Mouse (Mus musculus): ENCODE measurements at regions not wholly inside any gene's neighbourhood (a gene's known extent, or its start where the extent isn't known, plus 50 kb on each side); places are given as distances from the start of the nearest gene placed in this dataset.

- no peak for DNase-seq
These were observed 171.0 kb downstream of the Rab11fip4 start for GRCm38 (mm10) chr11:79762027-79762426.

- DNase-seq = no peak
These were observed 169.5 kb downstream of the Rab11fip4 start for GRCm38 (mm10) chr11:79760533-79760932.

GRCm38 (mm10) chr11:79758281-79758680 is 167.3 kb downstream of the Rab11fip4 start:
- DNase-seq = no peak

GRCm38 (mm10) chr11:79757513-79758071 is 166.6 kb downstream of the Rab11fip4 start:
- DNase-seq = no peak

- DNase-seq = no peak
These were observed 165.4 kb downstream of the Rab11fip4 start for GRCm38 (mm10) chr11:79756305-79756846.

GRCm38 (mm10) chr11:79753491-79753890 is 162.5 kb downstream of the Rab11fip4 start:
- no peak for DNase-seq

GRCm38 (mm10) chr11:79752717-79753480 is 161.9 kb downstream of the Rab11fip4 start:
- no peak for DNase-seq

- DNase-seq = peak; percentile 65 to 76
These were observed 161.0 kb downstream of the Rab11fip4 start for GRCm38 (mm10) chr11:79751751-79752716.

- no peak for DNase-seq
These were observed 159.9 kb downstream of the Rab11fip4 start for GRCm38 (mm10) chr11:79750943-79751342.

- DNase-seq = peak; percentile 34 to 40
These were observed 158.9 kb downstream of the Rab11fip4 start for GRCm38 (mm10) chr11:79749755-79750434.

- DNase-seq = no peak
These were observed 158.1 kb downstream of the Rab11fip4 start for GRCm38 (mm10) chr11:79749141-79749540.

GRCm38 (mm10) chr11:79748606-79749125 is 157.7 kb downstream of the Rab11fip4 start:
- DNase-seq = no peak

- no peak for DNase-seq
These were observed 156.8 kb downstream of the Rab11fip4 start for GRCm38 (mm10) chr11:79747801-79748200.

Data from lung, adult 18-20 months (tissue).